Mouse (Mus musculus) heart, postnatal 0 days (tissue): Measurements from ENCODE around the gene Gm10491. TPM values are rescaled to one million over a fixed set of nuclear protein-coding genes. Genes with fewer than 3 reads are reported as not detected.

Experiments
- ATAC-seq: fragments of 200-750 bp; cut with Nextera tagmentation; 2 replicates; pipeline ENCODE4 v1.8.0; 2017; ENCODE audit warnings: low read depth, moderate number of reproducible peaks, moderate library complexity; ENCODE audit not compliant: insufficient read depth
- DNase-seq: peaks from one replicate; pipeline ENCODE4 v3.0.0-alpha.2; 2016; ENCODE audit warnings: low spot score
- H3K27ac ChIP-seq: fragments of 300-500 bp; sonication (generic); 2 replicates; pipeline ENCODE4 v1.5.1; 2014; ENCODE audit warnings: low read depth, mild to moderate bottlenecking
- H3K27me3 ChIP-seq: fragments of 300-500 bp; sonication (generic); 2 replicates; pipeline ENCODE4 v1.6.1; 2014; ENCODE audit warnings: low read length, mixed read lengths; ENCODE audit not compliant: control insufficient read depth, insufficient read depth
- H3K36me3 ChIP-seq: fragments of 300-500 bp; sonication (generic); replicated peaks from 2 replicates; pipeline ENCODE4 v1.6.1; 2014; ENCODE audit warnings: low read length, mixed read lengths; ENCODE audit not compliant: control insufficient read depth, insufficient read depth
- H3K4me1 ChIP-seq: fragments of 300-500 bp; sonication (generic); 2 replicates; pipeline ENCODE4 v1.6.1; 2014; ENCODE audit warnings: antibody characterized with exemption; ENCODE audit not compliant: control insufficient read depth, insufficient read depth
- H3K4me2 ChIP-seq: fragments of 300-500 bp; sonication (generic); 2 replicates; pipeline ENCODE4 v1.6.1; 2014; ENCODE audit warnings: low read depth, mild to moderate bottlenecking, low read length, moderate library complexity
- H3K4me3 ChIP-seq: fragments of 300-500 bp; sonication (generic); 2 replicates; pipeline ENCODE4 v1.5.1; 2014; ENCODE audit warnings: low read depth, low read length
- H3K9ac ChIP-seq: fragments of 300-500 bp; sonication (generic); replicated peaks from 2 replicates; pipeline ENCODE4 v1.6.1; 2014; ENCODE audit warnings: low read depth, low read length, mixed read lengths
- H3K9me3 ChIP-seq: fragments of 300-500 bp; sonication (generic); replicated peaks from 2 replicates; pipeline ENCODE4 v1.6.1; 2016; ENCODE audit warnings: low read length; ENCODE audit not compliant: control insufficient read depth
- CTCF ChIP-seq: IDR thresholded peaks from 2 replicates; pipeline ENCODE4 v1.5.1; 2016; ENCODE audit warnings: antibody characterized with exemption, control low read depth, low read depth
- EP300 ChIP-seq: IDR thresholded peaks from 2 replicates; pipeline ENCODE4 v1.6.1; 2016; ENCODE audit warnings: antibody characterized with exemption, low read depth
- WGBS: fragments of 180-500 bp; shearing (Covaris S2); extraction: QIAGEN DNeasy Blood & Tissue Kit; methylation state at CpG from one replicate; pipeline ENCODE4 v1.1.7; 2014; 5-methylcytosine and 5-hydroxymethylcytosine counted together
- polyA plus RNA-seq: library from polyadenylated mRNA; unstranded; fragments of >200 nt; fragmentation: Nextera tagmentation; extraction: Ambion mirVana; gene quantifications from 2 replicates; pipeline ENCODE4 v1.2.1, GENCODE M21; 2015
- total RNA-seq: library from RNA; depleted of rRNA; stranded (reverse); fragments of >200 nt; gene quantifications from 2 replicates; pipeline ENCODE4 v1.2.3, GENCODE M21; 2014; ENCODE audit warnings: low replicate concordance; rRNA removed

Gm10491 gene
- not detected in 2 replicates for total RNA-seq
- not detected in 2 replicates for polyA plus RNA-seq

DNA sequence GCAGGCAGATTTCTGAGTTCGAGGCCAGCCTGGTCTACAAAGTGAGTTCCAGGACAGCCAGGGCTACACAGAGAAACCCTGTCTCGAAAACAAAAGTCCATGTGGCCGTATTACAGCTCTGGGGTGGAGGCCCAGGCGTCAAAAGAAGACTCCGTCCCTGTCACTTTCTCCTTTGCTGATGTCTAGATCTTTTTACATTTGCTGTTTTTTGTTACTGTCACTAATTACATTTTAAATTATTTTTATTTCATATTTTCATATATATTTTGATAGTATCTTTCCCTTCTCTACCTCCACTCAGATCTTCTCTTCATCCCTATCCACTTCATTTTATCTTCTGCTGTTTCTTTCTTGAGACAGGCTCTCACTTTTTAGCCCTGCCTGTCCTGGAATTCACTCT, at the start of gene Gm10491:
Gene Gm10491, minus strand, starts transcription at position 101 of the 400 bp plus-strand sequence.
- H3K4me1 ChIP-seq: no peaks in the 10 kb centered on the region
- TF ChIP-seq CTCF (no peak), EP300 (no peak)
- no peak within 1 kb of the TSS for H3K27ac ChIP-seq
- peaks cover 13% of the 10 kb centered on the region; the same call in 1 of the 2 replicates for H3K36me3 ChIP-seq
- H3K9ac ChIP-seq: no peak within 1 kb of the TSS
- no peak within 1 kb of the TSS for H3K4me3 ChIP-seq
- ATAC-seq (no peak), DNase-seq (no peak)
- H3K4me2 ChIP-seq: no peak within 1 kb of the TSS
- no peaks in the 10 kb centered on the region for H3K9me3 ChIP-seq
- 73% methylated on average over 5 of the region's 5 CpGs for WGBS
- H3K27me3 ChIP-seq: no peaks in the 10 kb centered on the region

- H3K27ac ChIP-seq: no peak overlapping the region
- WGBS: 71% methylated on average over 7 of the region's 7 CpGs
- no peak for DNase-seq
- no peaks in the 10 kb centered on the region for H3K27me3 ChIP-seq
- no peaks in the 10 kb centered on the region for H3K36me3 ChIP-seq
- H3K4me3 ChIP-seq: no peak overlapping the region
- TF ChIP-seq CTCF: no peak
- no peak for TF ChIP-seq EP300
- no peaks in the 10 kb centered on the region for H3K9me3 ChIP-seq
- no peak overlapping the region for H3K4me2 ChIP-seq
- no peaks in the 10 kb centered on the region for H3K4me1 ChIP-seq
- H3K9ac ChIP-seq: no peak overlapping the region
- ATAC-seq: no peak
Observed at GRCm38 (mm10) chrX:7950091-7950490, 42.5 kb upstream of the Gm10491 start.

DNA sequence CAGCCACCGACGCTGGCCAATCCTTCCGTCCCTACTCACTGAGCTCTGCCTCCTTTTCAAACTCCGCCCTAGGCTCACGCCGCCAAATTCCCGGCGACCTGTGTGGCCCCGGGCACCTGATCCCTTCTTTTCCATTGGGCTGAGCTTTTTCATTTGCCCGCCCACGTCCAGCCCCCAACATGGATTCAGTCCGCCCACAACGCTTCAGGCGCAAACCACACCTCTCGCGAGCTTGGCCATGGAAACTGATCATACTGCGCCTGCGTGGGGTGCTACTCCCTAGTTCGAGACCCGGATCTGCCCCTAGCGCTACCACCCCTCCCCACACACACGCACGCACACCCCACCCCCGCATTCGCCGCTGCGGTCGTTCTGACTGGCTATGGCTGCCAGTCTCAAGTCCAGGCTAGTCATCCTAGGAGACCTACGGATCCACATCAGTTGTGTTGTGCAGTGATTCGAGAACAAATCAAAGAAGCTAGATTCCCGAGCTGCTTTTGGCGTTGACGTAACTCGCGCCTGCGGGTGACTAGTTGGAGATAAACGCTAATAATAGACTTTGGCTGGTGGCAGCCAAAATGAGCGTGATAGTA, 40.4 kb upstream of the Gm10491 start:
- no peaks in the 10 kb centered on the region for H3K27me3 ChIP-seq
- WGBS: 16% methylated on average over 38 of the region's 38 CpGs
- H3K9ac ChIP-seq: no peak overlapping the region; the same call in 1 of the 2 replicates
- peak overlapping the region; percentile 81 for H3K27ac ChIP-seq
- DNase-seq (peak; percentile 89), ATAC-seq (peak; percentile 97)
- H3K4me2 ChIP-seq: peak overlapping the region; percentile 64
- no peaks in the 10 kb centered on the region for H3K4me1 ChIP-seq
- no peaks in the 10 kb centered on the region for H3K9me3 ChIP-seq
- TF ChIP-seq EP300 (no peak), CTCF (no peak)
- H3K4me3 ChIP-seq: peak overlapping the region; percentile 60
- H3K36me3 ChIP-seq: no peaks in the 10 kb centered on the region

DNA sequence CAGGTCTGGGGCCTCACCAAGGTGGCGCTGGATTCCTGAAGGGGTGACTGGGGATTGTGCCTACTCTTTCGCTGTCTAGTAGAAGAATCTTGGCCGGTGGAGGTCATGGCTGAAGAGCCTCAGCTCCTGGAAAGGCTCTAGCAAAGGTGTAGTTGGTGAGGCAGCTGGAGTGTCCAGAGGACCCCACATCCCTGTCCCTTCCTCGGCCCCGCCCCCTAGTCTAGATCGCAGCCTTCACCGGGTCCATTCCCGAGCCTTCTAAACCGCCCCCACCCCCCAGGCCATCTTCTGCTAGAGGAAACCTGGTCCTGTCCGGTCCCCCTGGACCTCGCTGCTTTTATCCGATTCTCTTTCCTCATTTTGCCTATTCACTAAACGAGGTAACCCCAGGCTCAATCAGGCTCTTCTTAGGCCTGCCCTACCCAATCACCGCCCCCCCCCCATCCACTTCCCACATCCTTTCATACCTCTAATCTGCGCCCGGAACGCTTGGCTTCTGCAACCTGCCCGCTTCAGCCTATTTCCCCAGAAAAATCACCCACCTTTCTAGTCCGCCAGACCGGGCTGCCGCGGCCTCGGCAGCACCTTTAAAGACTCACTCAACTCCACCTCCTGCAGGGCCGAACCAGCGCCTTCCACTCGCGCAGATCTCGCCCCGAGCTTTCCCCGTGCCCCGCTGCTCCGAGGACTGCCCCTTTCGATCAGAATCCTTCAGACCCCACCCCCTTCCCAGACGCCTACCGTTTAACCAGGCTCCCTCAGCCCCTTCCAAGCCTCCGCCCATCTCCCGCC, 39.7 kb upstream of the Gm10491 start, which contains the start of gene Hdac6:
Gene Hdac6, minus strand, starts transcription at position 782 of the 792 bp plus-strand sequence.
- Histone ChIP-seq H3K4me3 (peak within 1 kb of the TSS; percentile 60), H3K36me3 (no peaks in the 10 kb centered on the region), H3K27me3 (no peaks in the 10 kb centered on the region), H3K4me1 (no peaks in the 10 kb centered on the region), H3K27ac (peak within 1 kb of the TSS; percentile 81), H3K9me3 (no peaks in the 10 kb centered on the region), H3K9ac (peak within 1 kb of the TSS; percentile 48), H3K4me2 (peak within 1 kb of the TSS; percentile 64)
- no peak for DNase-seq
- peak; percentile 3; the same call in 1 of the 2 replicates for ATAC-seq
- no peak for TF ChIP-seq EP300
- no peak for TF ChIP-seq CTCF
- 15% methylated on average over 37 of the region's 37 CpGs for WGBS

GRCm38 (mm10) chrX:7945618-7946017, 38.0 kb upstream of the Gm10491 start:
- no peaks in the 10 kb centered on the region for H3K36me3 ChIP-seq
- no peaks in the 10 kb centered on the region for H3K9me3 ChIP-seq
- no peaks in the 10 kb centered on the region for H3K27me3 ChIP-seq
- H3K27ac ChIP-seq: no peak overlapping the region
- no peak overlapping the region for H3K4me2 ChIP-seq
- ATAC-seq (no peak), DNase-seq (no peak)
- no peak for TF ChIP-seq EP300
- TF ChIP-seq CTCF: no peak
- H3K4me3 ChIP-seq: no peak overlapping the region
- WGBS: 81% methylated on average over 8 of the region's 8 CpGs
- no peaks in the 10 kb centered on the region for H3K4me1 ChIP-seq
- no peak overlapping the region for H3K9ac ChIP-seq
